Mouse (Mus musculus): Measurements from ENCODE around the gene Lrrc28. TPM values are rescaled to one million over a fixed set of nuclear protein-coding genes. Genes with fewer than 3 reads are reported as not detected.

The Lrrc28 gene
- polyA plus RNA-seq, 1 experiment from 2014 or later, result 25.2 TPM

- H3K27me3 ChIP-seq (ENCODE audit: control insufficient read depth, insufficient read depth, low read length), result no peaks in the 10 kb centered on the region
- H3K36me3 ChIP-seq (ENCODE audit: control insufficient read depth, insufficient read depth, low read length), result no peaks in the 10 kb centered on the region
- no peak overlapping the region for H3K27ac ChIP-seq (ENCODE audit: low read depth, low read length)
- no peak for ATAC-seq (replicated peaks; ENCODE audit: low FRiP score)
- DNase-seq (ENCODE audit: low spot score), result no peak
- H3K4me1 ChIP-seq (replicated peaks; ENCODE audit: control insufficient read depth, insufficient read depth, low read length), result no peaks in the 10 kb centered on the region
- H3K4me3 ChIP-seq (ENCODE audit: low read depth, low read length), result no peak overlapping the region
- no peaks in the 10 kb centered on the region for H3K9me3 ChIP-seq (ENCODE audit: control insufficient read depth, low read length)
- H3K9ac ChIP-seq (ENCODE audit: low read length), result no peak overlapping the region
- 69% methylated on average over 3 of the region's 3 CpGs for WGBS
- no peak overlapping the region for H3K4me2 ChIP-seq (ENCODE audit: low read depth, low read length, severe bottlenecking)
These were observed 47.0 kb downstream of the Lrrc28 start for GRCm38 (mm10) chr7:67598050-67598449.

GRCm38 (mm10) chr7:67596961-67597360, 48.1 kb downstream of the Lrrc28 start:
- Histone ChIP-seq H3K9ac (ENCODE audit: low read length) (no peak overlapping the region), H3K9me3 (ENCODE audit: control insufficient read depth, low read length) (no peaks in the 10 kb centered on the region), H3K4me1 (replicated peaks; ENCODE audit: control insufficient read depth, insufficient read depth, low read length) (no peaks in the 10 kb centered on the region), H3K4me3 (ENCODE audit: low read depth, low read length) (no peak overlapping the region), H3K36me3 (ENCODE audit: control insufficient read depth, insufficient read depth, low read length) (no peaks in the 10 kb centered on the region), H3K27ac (ENCODE audit: low read depth, low read length) (no peak overlapping the region), H3K4me2 (ENCODE audit: low read depth, low read length, severe bottlenecking) (no peak overlapping the region), H3K27me3 (ENCODE audit: control insufficient read depth, insufficient read depth, low read length) (no peaks in the 10 kb centered on the region)
- ATAC-seq (replicated peaks; ENCODE audit: low FRiP score) (no peak), DNase-seq (ENCODE audit: low spot score) (no peak)
- 61% methylated on average over 1 of the region's 1 CpGs for WGBS

- no peak overlapping the region for H3K9ac ChIP-seq (ENCODE audit: low read length)
- no peak overlapping the region for H3K27ac ChIP-seq (ENCODE audit: low read depth, low read length)
- no peaks in the 10 kb centered on the region for H3K27me3 ChIP-seq (ENCODE audit: control insufficient read depth, insufficient read depth, low read length)
- 93% methylated on average over 1 of the region's 1 CpGs for WGBS
- DNase-seq (ENCODE audit: low spot score) (no peak), ATAC-seq (replicated peaks; ENCODE audit: low FRiP score) (no peak)
- H3K4me2 ChIP-seq (ENCODE audit: low read depth, low read length, severe bottlenecking), result no peak overlapping the region
- no peaks in the 10 kb centered on the region for H3K9me3 ChIP-seq (ENCODE audit: control insufficient read depth, low read length)
- no peaks in the 10 kb centered on the region for H3K4me1 ChIP-seq (replicated peaks; ENCODE audit: control insufficient read depth, insufficient read depth, low read length)
- H3K36me3 ChIP-seq (ENCODE audit: control insufficient read depth, insufficient read depth, low read length), result no peaks in the 10 kb centered on the region
- H3K4me3 ChIP-seq (ENCODE audit: low read depth, low read length), result no peak overlapping the region
These were observed 48.7 kb downstream of the Lrrc28 start for GRCm38 (mm10) chr7:67596322-67596721.

- H3K27ac ChIP-seq (ENCODE audit: low read depth, low read length), result no peak overlapping the region
- no peak for ATAC-seq (replicated peaks; ENCODE audit: low FRiP score)
- H3K9me3 ChIP-seq (ENCODE audit: control insufficient read depth, low read length), result no peaks in the 10 kb centered on the region
- no peak overlapping the region for H3K4me2 ChIP-seq (ENCODE audit: low read depth, low read length, severe bottlenecking)
- no peaks in the 10 kb centered on the region for H3K36me3 ChIP-seq (ENCODE audit: control insufficient read depth, insufficient read depth, low read length)
- no peaks in the 10 kb centered on the region for H3K27me3 ChIP-seq (ENCODE audit: control insufficient read depth, insufficient read depth, low read length)
- 91% methylated on average over 6 of the region's 6 CpGs for WGBS
- H3K4me3 ChIP-seq (ENCODE audit: low read depth, low read length), result no peak overlapping the region
- no peaks in the 10 kb centered on the region for H3K4me1 ChIP-seq (replicated peaks; ENCODE audit: control insufficient read depth, insufficient read depth, low read length)
- DNase-seq (ENCODE audit: low spot score), result no peak
- no peak overlapping the region for H3K9ac ChIP-seq (ENCODE audit: low read length)
These were observed 51.2 kb downstream of the Lrrc28 start for GRCm38 (mm10) chr7:67593902-67594301.

GRCm38 (mm10) chr7:67592670-67593069, 52.4 kb downstream of the Lrrc28 start:
- 91% methylated on average over 6 of the region's 6 CpGs for WGBS
- Histone ChIP-seq H3K9me3 (ENCODE audit: control insufficient read depth, low read length) (no peaks in the 10 kb centered on the region), H3K27ac (ENCODE audit: low read depth, low read length) (no peak overlapping the region), H3K4me1 (replicated peaks; ENCODE audit: control insufficient read depth, insufficient read depth, low read length) (no peaks in the 10 kb centered on the region), H3K36me3 (ENCODE audit: control insufficient read depth, insufficient read depth, low read length) (no peaks in the 10 kb centered on the region), H3K4me3 (ENCODE audit: low read depth, low read length) (no peak overlapping the region), H3K27me3 (ENCODE audit: control insufficient read depth, insufficient read depth, low read length) (no peaks in the 10 kb centered on the region), H3K9ac (ENCODE audit: low read length) (no peak overlapping the region), H3K4me2 (ENCODE audit: low read depth, low read length, severe bottlenecking) (no peak overlapping the region)
- DNase-seq (ENCODE audit: low spot score) (no peak), ATAC-seq (replicated peaks; ENCODE audit: low FRiP score) (no peak)

GRCm38 (mm10) chr7:67588743-67589142, 56.3 kb downstream of the Lrrc28 start:
- H3K9ac ChIP-seq (ENCODE audit: low read length), result no peak overlapping the region
- no peak for ATAC-seq (replicated peaks; ENCODE audit: low FRiP score)

GRCm38 (mm10) chr7:67586479-67586878, 58.6 kb downstream of the Lrrc28 start:
- DNase-seq (ENCODE audit: low spot score), result no peak
- no peaks in the 10 kb centered on the region for H3K9me3 ChIP-seq (ENCODE audit: control insufficient read depth, low read length)
- no peaks in the 10 kb centered on the region for H3K4me1 ChIP-seq (replicated peaks; ENCODE audit: control insufficient read depth, insufficient read depth, low read length)
- no peak overlapping the region for H3K9ac ChIP-seq (ENCODE audit: low read length)
- no peaks in the 10 kb centered on the region for H3K36me3 ChIP-seq (ENCODE audit: control insufficient read depth, insufficient read depth, low read length)
- no peak overlapping the region for H3K4me2 ChIP-seq (ENCODE audit: low read depth, low read length, severe bottlenecking)
- ATAC-seq (replicated peaks; ENCODE audit: low FRiP score), result no peak
- H3K4me3 ChIP-seq (ENCODE audit: low read depth, low read length), result no peak overlapping the region
- H3K27ac ChIP-seq (ENCODE audit: low read depth, low read length), result no peak overlapping the region
- WGBS, result 75% methylated on average over 5 of the region's 5 CpGs
- no peaks in the 10 kb centered on the region for H3K27me3 ChIP-seq (ENCODE audit: control insufficient read depth, insufficient read depth, low read length)

More at GRCm38 (mm10) chr7:67588743-67589142, 56.3 kb downstream of the Lrrc28 start:
- DNase-seq (ENCODE audit: low spot score), result no peak
- 75% methylated on average over 6 of the region's 6 CpGs for WGBS
- H3K4me1 ChIP-seq (replicated peaks; ENCODE audit: control insufficient read depth, insufficient read depth, low read length), result no peaks in the 10 kb centered on the region
- H3K9me3 ChIP-seq (ENCODE audit: control insufficient read depth, low read length), result no peaks in the 10 kb centered on the region
- H3K4me3 ChIP-seq (ENCODE audit: low read depth, low read length), result no peak overlapping the region
- no peak overlapping the region for H3K4me2 ChIP-seq (ENCODE audit: low read depth, low read length, severe bottlenecking)
- no peak overlapping the region for H3K27ac ChIP-seq (ENCODE audit: low read depth, low read length)
- H3K27me3 ChIP-seq (ENCODE audit: control insufficient read depth, insufficient read depth, low read length), result no peaks in the 10 kb centered on the region
- no peaks in the 10 kb centered on the region for H3K36me3 ChIP-seq (ENCODE audit: control insufficient read depth, insufficient read depth, low read length)

GRCm38 (mm10) chr7:67583852-67584251, 61.2 kb downstream of the Lrrc28 start:
- no peak overlapping the region for H3K4me2 ChIP-seq (ENCODE audit: low read depth, low read length, severe bottlenecking)
- WGBS, result 83% methylated on average over 5 of the region's 5 CpGs
- H3K9me3 ChIP-seq (ENCODE audit: control insufficient read depth, low read length), result no peaks in the 10 kb centered on the region
- no peak overlapping the region for H3K27ac ChIP-seq (ENCODE audit: low read depth, low read length)
- no peak overlapping the region for H3K4me3 ChIP-seq (ENCODE audit: low read depth, low read length)
- no peaks in the 10 kb centered on the region for H3K36me3 ChIP-seq (ENCODE audit: control insufficient read depth, insufficient read depth, low read length)
- no peaks in the 10 kb centered on the region for H3K4me1 ChIP-seq (replicated peaks; ENCODE audit: control insufficient read depth, insufficient read depth, low read length)
- H3K27me3 ChIP-seq (ENCODE audit: control insufficient read depth, insufficient read depth, low read length), result no peaks in the 10 kb centered on the region
- DNase-seq (ENCODE audit: low spot score), result no peak
- ATAC-seq (replicated peaks; ENCODE audit: low FRiP score), result no peak
- no peak overlapping the region for H3K9ac ChIP-seq (ENCODE audit: low read length)

GRCm38 (mm10) chr7:67578783-67579482, 66.1 kb downstream of the Lrrc28 start:
- H3K27ac ChIP-seq (ENCODE audit: low read depth, low read length), result no peak overlapping the region
- H3K4me3 ChIP-seq (ENCODE audit: low read depth, low read length), result no peak overlapping the region
- DNase-seq (ENCODE audit: low spot score) (no peak), ATAC-seq (replicated peaks; ENCODE audit: low FRiP score) (no peak)
- no peak overlapping the region for H3K4me2 ChIP-seq (ENCODE audit: low read depth, low read length, severe bottlenecking)
- H3K9ac ChIP-seq (ENCODE audit: low read length), result no peak overlapping the region
- no peaks in the 10 kb centered on the region for H3K4me1 ChIP-seq (replicated peaks; ENCODE audit: control insufficient read depth, insufficient read depth, low read length)
- H3K36me3 ChIP-seq (ENCODE audit: control insufficient read depth, insufficient read depth, low read length), result no peaks in the 10 kb centered on the region
- H3K9me3 ChIP-seq (ENCODE audit: control insufficient read depth, low read length), result no peaks in the 10 kb centered on the region
- 74% methylated on average over 7 of the region's 7 CpGs for WGBS
- no peaks in the 10 kb centered on the region for H3K27me3 ChIP-seq (ENCODE audit: control insufficient read depth, insufficient read depth, low read length)

Measured in forebrain, embryonic 11.5 days (tissue).